ENCODE assay signal across 10 mouse cellular contexts in the genomic region with DNA sequence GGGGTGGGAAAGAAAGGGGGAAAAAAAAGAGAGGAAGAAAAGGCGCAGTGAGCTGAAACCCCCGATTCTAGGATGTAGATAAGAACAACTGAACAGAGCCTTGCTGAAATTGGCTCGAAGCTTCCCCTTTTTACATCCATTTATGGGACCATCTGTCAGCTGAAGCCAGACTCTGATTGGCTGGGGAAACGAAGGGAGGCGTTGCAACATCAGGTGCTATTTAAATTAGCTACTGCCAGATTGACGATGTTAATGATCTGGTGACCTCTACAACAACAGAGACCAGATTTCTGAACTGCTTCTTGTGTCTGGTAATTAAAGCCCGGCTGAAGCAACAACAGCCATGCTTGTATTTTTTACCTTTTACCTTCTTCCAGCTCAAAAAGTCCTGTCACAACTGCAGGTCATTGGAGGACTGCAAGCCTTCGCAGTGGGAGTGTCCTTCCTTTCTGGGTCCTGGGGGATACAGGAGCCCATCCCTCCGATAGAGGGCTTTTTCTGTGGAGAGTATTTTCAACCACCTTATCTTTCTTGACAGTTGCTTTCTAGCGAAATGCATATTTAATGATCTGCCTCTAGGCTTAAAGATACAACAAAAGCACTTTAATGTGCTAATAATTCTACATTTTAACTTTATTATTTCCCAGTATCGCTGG.
DNase-seq lines count a peak whose midpoint lies in the region; ATAC-seq and TF ChIP-seq lines count a peak whose summit lies in the region.
"Had no signal": no experiment of that assay in that cellular context is flagged by ENCODE, and none has a peak within 500 bp of the region (broad histone marks: within the 10 kb centered on the region; RNA-seq: fewer than 3 reads in every experiment).

No protein-coding gene starts in this region.

- 31% methylated on average over 11 of the region's 11 CpGs for WGBS in heart, embryonic 16.5 days
- WGBS in hindbrain, embryonic 14.5 days = 9% methylated on average over 11 of the region's 11 CpGs
- WGBS in midbrain, embryonic 11.5 days = 22% methylated on average over 11 of the region's 11 CpGs
- WGBS in lung, postnatal 0 days = 36% methylated on average over 11 of the region's 11 CpGs

- no peak overlapping the region for H3K27ac ChIP-seq in heart, embryonic 16.5 days (ENCODE audit: low read length)
- H3K27ac ChIP-seq in cortical plate, adult 2 months (ENCODE audit: insufficient read depth, low read length) = no peak overlapping the region; the same call in 1 of the 2 replicates
- H3K27ac ChIP-seq in hindbrain, embryonic 14.5 days = peak overlapping the region; percentile 97
- peak overlapping the region; percentile 89 for H3K27ac ChIP-seq in midbrain, embryonic 11.5 days (ENCODE audit: low read depth, low read length)
- no peak overlapping the region for H3K27ac ChIP-seq in lung, postnatal 0 days (ENCODE audit: low read length)
- H3K27ac ChIP-seq: liver, embryonic 14.5 days; stomach, embryonic 15.5 days had no signal

- intact Hi-C loops in heart, postnatal 25 days (cut with DNase I) = no loop called here

- no peak for DNase-seq in heart, postnatal 25 days (ENCODE audit: low spot score)
- peak; percentile 88 for DNase-seq in hindbrain, embryonic 14.5 days (ENCODE audit: low spot score)
- peak; percentile 91 for DNase-seq in midbrain, embryonic 11.5 days (ENCODE audit: low spot score, missing footprints)
- no peak for DNase-seq in lung, postnatal 0 days (ENCODE audit: low spot score)
- no peak for DNase-seq in ovary, postnatal 10 days (ENCODE audit: low spot score)

- peak overlapping the region; percentile 23; the same call in 1 of the 2 replicates for H3K4me2 ChIP-seq in heart, embryonic 16.5 days (ENCODE audit: low read depth, low read length)
- peak overlapping the region; percentile 60 for H3K4me2 ChIP-seq in hindbrain, embryonic 14.5 days (replicated peaks)
- H3K4me2 ChIP-seq in midbrain, embryonic 11.5 days = peak overlapping the region; percentile 48
- H3K4me2 ChIP-seq in lung, postnatal 0 days (replicated peaks; ENCODE audit: low read depth, low read length) = no peak overlapping the region

- no peak for ATAC-seq in heart, embryonic 16.5 days (replicated peaks; ENCODE audit: extremely low read depth, insufficient read depth, low FRiP score)
- ATAC-seq in hindbrain, embryonic 14.5 days (ENCODE audit: low FRiP score) = peak; percentile 80
- ATAC-seq in midbrain, embryonic 11.5 days (ENCODE audit: low FRiP score) = peak; percentile 71
- no peak for ATAC-seq in lung, postnatal 0 days
- ATAC-seq in megakaryocyte-erythroid progenitor cell, adult 5-6 weeks (replicated peaks; ENCODE audit: low FRiP score, low TSS enrichment, poor library complexity, severe bottlenecking) = no peak

- H3K4me1 ChIP-seq in heart, embryonic 16.5 days (ENCODE audit: control insufficient read depth, insufficient read depth, low read length) = peaks cover 11% of the 10 kb centered on the region
- H3K4me1 ChIP-seq in cortical plate, adult 2 months (ENCODE audit: control insufficient read depth, insufficient read depth, low read length) = no peaks in the 10 kb centered on the region
- peaks cover 15% of the 10 kb centered on the region; the same call in 1 of the 2 replicates for H3K4me1 ChIP-seq in hindbrain, embryonic 14.5 days (replicated peaks; ENCODE audit: control insufficient read depth, insufficient read depth, low read length)
- H3K4me1 ChIP-seq in midbrain, embryonic 11.5 days (ENCODE audit: control insufficient read depth, insufficient read depth, low read length) = peaks cover 23% of the 10 kb centered on the region
- no peaks in the 10 kb centered on the region for H3K4me1 ChIP-seq in lung, postnatal 0 days (ENCODE audit: insufficient read depth, low read depth, low read length)
- H3K4me1 ChIP-seq: stomach, embryonic 15.5 days had no signal

- H3K9me3 ChIP-seq in heart, embryonic 16.5 days (replicated peaks; ENCODE audit: control insufficient read depth, low read length) = no peaks in the 10 kb centered on the region
- H3K9me3 ChIP-seq in hindbrain, embryonic 14.5 days (ENCODE audit: control insufficient read depth, low read length) = no peaks in the 10 kb centered on the region
- no peaks in the 10 kb centered on the region for H3K9me3 ChIP-seq in midbrain, embryonic 11.5 days (ENCODE audit: control insufficient read depth, low read length)
- H3K9me3 ChIP-seq in lung, postnatal 0 days (ENCODE audit: low read length) = no peaks in the 10 kb centered on the region
- H3K9me3 ChIP-seq: stomach, embryonic 15.5 days had no signal

- no peak overlapping the region for H3K9ac ChIP-seq in heart, embryonic 16.5 days (ENCODE audit: low read length)
- peak overlapping the region; percentile 92 for H3K9ac ChIP-seq in hindbrain, embryonic 14.5 days
- peak overlapping the region; percentile 73; the same call in 1 of the 2 replicates for H3K9ac ChIP-seq in midbrain, embryonic 11.5 days (ENCODE audit: low read length)
- H3K9ac ChIP-seq in lung, postnatal 0 days (replicated peaks; ENCODE audit: low read depth) = no peak overlapping the region
- H3K9ac ChIP-seq: liver, embryonic 14.5 days; stomach, embryonic 15.5 days had no signal

- no peaks in the 10 kb centered on the region for H3K27me3 ChIP-seq in heart, embryonic 16.5 days (ENCODE audit: control insufficient read depth, insufficient read depth, low read length)
- H3K27me3 ChIP-seq in hindbrain, embryonic 14.5 days (ENCODE audit: control insufficient read depth, insufficient read depth, low read length) = no peaks in the 10 kb centered on the region
- H3K27me3 ChIP-seq in midbrain, embryonic 11.5 days (ENCODE audit: control insufficient read depth, insufficient read depth, low read length) = peaks cover 9% of the 10 kb centered on the region
- no peaks in the 10 kb centered on the region for H3K27me3 ChIP-seq in lung, postnatal 0 days (replicated peaks; ENCODE audit: insufficient read depth, low read length)
- H3K27me3 ChIP-seq: stomach, embryonic 15.5 days had no signal

- TF ChIP-seq CTCF in cortical plate, adult 2 months (IDR thresholded peaks at IDR 0.05; ENCODE audit: extremely low read depth, insufficient read depth, low read length) = no peak
- TF ChIP-seq CTCF in lung, postnatal 0 days (IDR thresholded peaks at IDR 0.05) = no peak

- no peak for TF ChIP-seq EP300 in lung, postnatal 0 days (IDR thresholded peaks at IDR 0.05)

- peak; percentile 88 for TF ChIP-seq POLR2A in cortical plate, adult 2 months (IDR thresholded peaks at IDR 0.05; ENCODE audit: extremely low read depth, insufficient read depth, low read length)

- no peak overlapping the region for H3K4me3 ChIP-seq in heart, embryonic 16.5 days (ENCODE audit: low read length)
- peak overlapping the region; percentile 58 for H3K4me3 ChIP-seq in cortical plate, adult 2 months (ENCODE audit: insufficient read depth, low read length)
- peak overlapping the region; percentile 56 for H3K4me3 ChIP-seq in hindbrain, embryonic 14.5 days (replicated peaks; ENCODE audit: low read length)
- H3K4me3 ChIP-seq in midbrain, embryonic 11.5 days (ENCODE audit: low read depth, low read length) = peak overlapping the region; percentile 43
- no peak overlapping the region for H3K4me3 ChIP-seq in lung, postnatal 0 days (ENCODE audit: low read depth, low read length)

- no peaks in the 10 kb centered on the region for H3K36me3 ChIP-seq in heart, embryonic 16.5 days (ENCODE audit: control insufficient read depth, insufficient read depth)
- no peaks in the 10 kb centered on the region for H3K36me3 ChIP-seq in hindbrain, embryonic 14.5 days (replicated peaks; ENCODE audit: control insufficient read depth, insufficient read depth)
- H3K36me3 ChIP-seq in midbrain, embryonic 11.5 days (ENCODE audit: control insufficient read depth, insufficient read depth, low read length) = no peaks in the 10 kb centered on the region
- H3K36me3 ChIP-seq in lung, postnatal 0 days (ENCODE audit: insufficient read depth, low read length) = no peaks in the 10 kb centered on the region
- H3K36me3 ChIP-seq: stomach, embryonic 15.5 days had no signal

Comparison
In these comparisons a context has a peak if more than half of its experiments do, and no peak if none do; other contexts are left out.
1. ATAC-seq: peak in hindbrain, embryonic 14.5 days (single experiment) and midbrain, embryonic 11.5 days (single experiment); none in heart, embryonic 16.5 days (single experiment), lung, postnatal 0 days (single experiment) and megakaryocyte-erythroid progenitor cell, adult 5-6 weeks (single experiment).
2. H3K27ac ChIP-seq: peak in hindbrain, embryonic 14.5 days (single experiment) and midbrain, embryonic 11.5 days (single experiment); none in heart, embryonic 16.5 days (single experiment), cortical plate, adult 2 months (single experiment) and lung, postnatal 0 days (single experiment).
3. H3K4me3 ChIP-seq: peak in cortical plate, adult 2 months (single experiment), hindbrain, embryonic 14.5 days (single experiment) and midbrain, embryonic 11.5 days (single experiment); none in heart, embryonic 16.5 days (single experiment) and lung, postnatal 0 days (single experiment).
4. H3K9ac ChIP-seq: peak in hindbrain, embryonic 14.5 days (single experiment) and midbrain, embryonic 11.5 days (single experiment); none in heart, embryonic 16.5 days (single experiment) and lung, postnatal 0 days (single experiment).
5. DNase-seq: peak in hindbrain, embryonic 14.5 days (single experiment) and midbrain, embryonic 11.5 days (single experiment); none in heart, postnatal 25 days (single experiment), lung, postnatal 0 days (single experiment) and ovary, postnatal 10 days (single experiment).